Mouse (Mus musculus) MEL (cell line): Measurements from ENCODE around the gene Oas1a. TPM values are rescaled to one million over a fixed set of nuclear protein-coding genes. Genes with fewer than 3 reads are reported as not detected.
"Not testable (repeated sequence)": the region's sequence is repeated elsewhere in the genome, so short reads cannot be mapped to it uniquely, and the experiment has no call there.

Experiments used
- DNase-seq: peaks from one replicate; pipeline ENCODE4 v3.0.0; 2011; ENCODE audit warnings: low read depth, low spot score
- H3K27ac ChIP-seq: 2 replicates; pipeline ENCODE4 v1.5.1; 2012; ENCODE audit warnings: low read depth, mild to moderate bottlenecking, control low read depth, low read length, moderate library complexity; ENCODE audit not compliant: control insufficient read depth
- H3K27me3 ChIP-seq, 2 experiments: fragments of 150-350 bp in 1 of 2; sonication (generic) in 1 of 2; 2 replicates each; pipeline ENCODE4 v1.6.1; 2012; ENCODE audit warnings: low read length in 2 of 2, mild to moderate bottlenecking in 2 of 2, improper control_type of control experiment in 1 of 2, moderate library complexity in 1 of 2; ENCODE audit not compliant: insufficient read depth in 2 of 2, control insufficient read depth in 1 of 2
- H3K36me3 ChIP-seq, 2 experiments: 2 replicates each; pipeline ENCODE4 v1.6.1; 2012 to 2014; ENCODE audit warnings: low read length in 2 of 2, improper control_type of control experiment in 1 of 2, inconsistent platforms in 1 of 2, mild to moderate bottlenecking in 1 of 2; ENCODE audit not compliant: insufficient read depth in 2 of 2, control insufficient read depth in 1 of 2
- H3K4me1 ChIP-seq, 2 experiments: fragments of 150-350 bp in 1 of 2; sonication (generic) in 1 of 2; 2 replicates each; pipeline ENCODE4 v1.6.1; 2012; ENCODE audit warnings: low read length in 2 of 2, improper control_type of control experiment in 1 of 2, mild to moderate bottlenecking in 1 of 2; ENCODE audit not compliant: insufficient read depth in 2 of 2, control insufficient read depth in 1 of 2
- H3K4me3 ChIP-seq, 2 experiments: fragments of 150-350 bp in 1 of 2; sonication (generic) in 1 of 2; 2 replicates each; pipeline ENCODE4 v1.5.1; 2012; ENCODE audit warnings: low read depth in 2 of 2, low read length in 2 of 2, mild to moderate bottlenecking in 2 of 2, moderate library complexity in 2 of 2, control low read depth in 1 of 2, improper control_type of control experiment in 1 of 2; ENCODE audit not compliant: control insufficient read depth in 1 of 2, insufficient read depth in 1 of 2
- H3K79me2 ChIP-seq: 2 replicates; pipeline ENCODE4 v1.6.1; 2012; ENCODE audit warnings: mild to moderate bottlenecking, low read length, moderate library complexity; ENCODE audit not compliant: control insufficient read depth, poor library complexity, insufficient read depth
- H3K9ac ChIP-seq: 2 replicates; pipeline ENCODE4 v1.6.1; 2012; ENCODE audit warnings: low read depth, mild to moderate bottlenecking, control low read depth, low read length, moderate library complexity; ENCODE audit not compliant: control insufficient read depth, poor library complexity, severe bottlenecking
- H3K9me3 ChIP-seq: fragments of 150-350 bp; sonication (generic); replicated peaks from 2 replicates; pipeline ENCODE4 v1.6.1; 2012; ENCODE audit warnings: mild to moderate bottlenecking, low read length, improper control_type of control experiment, moderate library complexity; ENCODE audit not compliant: insufficient read depth
- ELF1 ChIP-seq: IDR thresholded peaks from 2 replicates; pipeline ENCODE4 v1.6.1; 2014; ENCODE audit warnings: low read depth, mild to moderate bottlenecking, inconsistent platforms, low read length, improper control_type of control experiment, moderate library complexity
- polyA plus RNA-seq, 2 experiments: library from polyadenylated mRNA; stranded (reverse) in 1 of 2; unstranded in 1 of 2; fragments of >175 nt in 1 of 2; fragments of >200 nt in 1 of 2; gene quantifications; 2 replicates each; pipeline versions ENCODE4 v1.2.1 to v1.2.4; 2012; ENCODE audit warnings: low replicate concordance in 2 of 2, low read depth in 1 of 2; ENCODE audit not compliant: insufficient read length in 2 of 2, insufficient read depth in 1 of 2, missing spikeins in 1 of 2
- total RNA-seq: library from RNA; depleted of rRNA; stranded (reverse); fragments of 300-350 nt; gene quantifications from 2 replicates; pipeline ENCODE4 v1.2.3, GENCODE M21; 2012

The Oas1a gene
- total and polyA plus RNA-seq, 3 experiments = 0.15 to 0.17 TPM; not detected in 1

DNA sequence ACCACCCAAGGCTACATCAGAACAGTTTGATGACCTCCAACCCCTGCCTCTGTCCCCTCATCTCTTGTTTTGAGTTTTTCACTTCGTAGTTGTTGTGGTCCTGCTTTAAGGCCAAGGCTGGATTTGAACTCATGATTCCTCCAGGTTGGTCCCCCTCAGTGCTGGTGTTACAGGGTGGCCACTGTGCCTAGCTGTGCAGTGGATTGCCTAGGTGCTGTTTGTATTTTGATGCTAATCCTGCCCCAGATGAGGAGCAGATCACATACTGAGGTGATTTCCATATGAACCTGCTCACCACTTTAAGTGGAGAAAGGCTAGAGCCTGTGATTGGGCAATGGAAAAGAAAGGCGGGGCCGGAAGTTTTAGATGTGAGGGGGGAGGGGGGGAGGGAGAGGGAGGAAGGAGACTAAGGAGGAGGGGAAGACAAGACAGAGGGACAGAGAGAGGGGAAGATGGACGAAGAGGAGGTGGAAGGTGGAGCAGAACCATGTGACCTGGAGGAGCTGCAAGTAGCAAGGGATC lies 19.0 kb downstream of the Oas1a start:
- H3K9ac ChIP-seq, H3K9me3 ChIP-seq, H3K36me3 ChIP-seq, H3K4me1 ChIP-seq, H3K27me3 ChIP-seq, H3K79me2 ChIP-seq, H3K27ac ChIP-seq, DNase-seq, H3K4me3 ChIP-seq: not testable (repeated sequence)

- H3K36me3 ChIP-seq = no peaks in the 10 kb centered on the region
- H3K79me2 ChIP-seq = no peaks in the 10 kb centered on the region
- no peak overlapping the region for H3K27ac ChIP-seq
- no peaks in the 10 kb centered on the region for H3K4me1 ChIP-seq
- DNase-seq = no peak
- TF ChIP-seq ELF1 = no peak
- TF ChIP-seq, all 39 proteins: peak for 0
- Histone ChIP-seq H3K9ac (no peak overlapping the region), H3K27me3 (no peaks in the 10 kb centered on the region), H3K9me3 (no peaks in the 10 kb centered on the region), H3K4me3 (no peak overlapping the region)
Observed at GRCm38 (mm10) chr5:120887831-120888230, 19.5 kb downstream of the Oas1a start.

GRCm38 (mm10) chr5:120887413-120887812 lies 19.9 kb downstream of the Oas1a start, which contains the start of gene Oas1g:
Gene Oas1g, minus strand, starts transcription at chr5:120887613.
- not testable (repeated sequence) for DNase-seq, H3K79me2 ChIP-seq, H3K27me3 ChIP-seq, H3K4me3 ChIP-seq, H3K4me1 ChIP-seq, H3K36me3 ChIP-seq, H3K27ac ChIP-seq, H3K9ac ChIP-seq, H3K9me3 ChIP-seq

DNA sequence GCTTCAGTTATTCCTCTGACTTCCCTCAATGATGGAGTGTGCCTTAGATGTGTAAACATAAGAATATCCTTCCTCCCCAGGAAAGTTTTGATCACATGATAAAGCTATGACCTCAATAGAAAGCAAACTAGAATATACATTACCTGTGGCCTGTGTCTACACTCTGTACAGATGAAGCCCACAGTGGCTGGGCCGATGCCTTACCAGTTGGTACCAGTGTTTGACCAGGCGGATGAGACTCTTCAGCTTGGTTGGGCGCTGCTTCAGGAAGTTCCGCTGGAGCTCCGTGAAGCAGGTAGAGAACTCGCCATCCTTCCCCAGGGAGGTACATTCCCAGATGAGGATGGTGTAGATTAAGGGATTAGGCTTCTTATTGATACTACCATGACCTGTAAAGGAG lies 25.6 kb downstream of the Oas1a start:
- not testable (repeated sequence) for H3K9me3 ChIP-seq, H3K36me3 ChIP-seq, DNase-seq, H3K4me1 ChIP-seq, H3K27ac ChIP-seq, H3K4me3 ChIP-seq, H3K79me2 ChIP-seq, H3K27me3 ChIP-seq, H3K9ac ChIP-seq

- not testable (repeated sequence) for H3K27me3 ChIP-seq, H3K36me3 ChIP-seq, H3K9me3 ChIP-seq, H3K27ac ChIP-seq, DNase-seq, H3K4me3 ChIP-seq, H3K9ac ChIP-seq, H3K4me1 ChIP-seq, H3K79me2 ChIP-seq
Observed at GRCm38 (mm10) chr5:120878803-120879202, 28.5 kb downstream of the Oas1a start.

DNA sequence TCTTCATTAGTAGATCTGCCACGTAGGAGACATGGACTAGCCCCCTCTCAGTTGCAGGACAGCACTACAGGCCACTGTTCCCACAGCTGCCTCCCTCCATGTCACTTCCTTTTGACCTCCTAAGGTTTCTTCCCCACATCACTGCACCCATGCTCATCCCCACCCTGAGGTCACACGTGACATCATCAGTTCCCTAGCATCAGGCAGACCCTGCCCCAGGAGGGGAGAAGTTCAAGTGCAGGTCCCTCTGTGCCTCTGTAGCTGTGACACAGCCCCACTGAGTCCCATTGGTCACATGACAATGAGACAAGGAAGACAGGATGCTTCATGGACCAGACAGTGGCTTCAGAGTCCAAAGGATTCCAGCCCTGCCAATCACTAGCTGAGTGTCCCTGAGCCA lies 29.9 kb downstream of the Oas1a start:
- H3K9ac ChIP-seq, H3K4me3 ChIP-seq, H3K4me1 ChIP-seq, H3K27me3 ChIP-seq, H3K9me3 ChIP-seq, H3K36me3 ChIP-seq, H3K27ac ChIP-seq, DNase-seq, H3K79me2 ChIP-seq: not testable (repeated sequence)

GRCm38 (mm10) chr5:120876839-120877238 lies 30.5 kb downstream of the Oas1a start:
- H3K4me3 ChIP-seq, H3K27me3 ChIP-seq, H3K4me1 ChIP-seq, H3K9me3 ChIP-seq, H3K27ac ChIP-seq, H3K36me3 ChIP-seq, H3K79me2 ChIP-seq, H3K9ac ChIP-seq, DNase-seq: not testable (repeated sequence)
